Mouse (Mus musculus): ENCODE data around the gene Tmem129.

DNA sequence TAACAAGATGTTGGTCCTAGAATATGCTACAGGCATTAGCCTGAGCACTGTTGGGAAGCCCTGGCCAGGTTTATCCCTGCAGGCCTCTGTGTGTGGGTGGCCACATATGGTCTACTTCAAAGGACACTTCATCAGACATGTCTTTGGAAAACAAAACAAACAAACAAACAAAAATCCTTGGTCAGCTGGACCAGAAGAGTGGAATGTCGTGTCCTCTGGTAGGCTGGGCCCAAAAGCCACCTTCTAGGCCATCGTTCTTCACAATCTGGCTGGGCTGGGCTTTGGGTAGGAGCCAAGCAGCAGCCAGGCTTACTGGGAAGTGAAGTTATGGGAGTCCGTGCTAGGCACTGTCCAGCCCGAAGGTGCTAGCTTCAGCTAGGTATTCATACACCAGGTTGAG lies 48.9 kb upstream of the Tmem129 start:
- no peak for TF ChIP-seq POLR2A (IDR thresholded peaks at IDR 0.05; ENCODE audit: borderline replicate concordance, extremely low read depth, low read depth, low read length)
- TF ChIP-seq CTCF (IDR thresholded peaks at IDR 0.05; ENCODE audit: insufficient read depth, low read length), result no peak
